Mouse (Mus musculus) fat pad, adult 2 months (tissue): ENCODE data around the gene Rdx.
A peak's percentile ranks its signal among the peaks of the same experiment; 100 is the strongest.

ENCODE experiments used
- DNase-seq: peaks from one replicate; pipeline ENCODE4 v3.0.0-alpha.2; 2011; ENCODE audit warnings: low read depth, low spot score; ENCODE audit errors: extremely low read depth

Rdx gene

GRCm38 (mm10) chr9:52047129-52047820 is at the start of gene Rdx:
Rdx (plus strand) TSS chr9:52047173.
- peak; percentile 34 for DNase-seq

- DNase-seq, result no peak
Measured at GRCm38 (mm10) chr9:52003501-52003900, 43.5 kb upstream of the Rdx start.

GRCm38 (mm10) chr9:52007341-52007740 is 39.6 kb upstream of the Rdx start:
- no peak for DNase-seq

GRCm38 (mm10) chr9:52008511-52008910 is 38.5 kb upstream of the Rdx start:
- DNase-seq, result no peak

GRCm38 (mm10) chr9:52012311-52012710 is 34.7 kb upstream of the Rdx start:
- no peak for DNase-seq

- no peak for DNase-seq
Measured at GRCm38 (mm10) chr9:52012781-52013436, 34.1 kb upstream of the Rdx start.

- DNase-seq, result no peak
Measured at GRCm38 (mm10) chr9:52013900-52014455, 33.0 kb upstream of the Rdx start.

- no peak for DNase-seq
Measured at GRCm38 (mm10) chr9:52017091-52017490, 29.9 kb upstream of the Rdx start.

- no peak for DNase-seq
Measured at GRCm38 (mm10) chr9:52017824-52018223, 29.1 kb upstream of the Rdx start.

GRCm38 (mm10) chr9:52018505-52018904 is 28.5 kb upstream of the Rdx start:
- no peak for DNase-seq

- DNase-seq, result no peak
Measured at GRCm38 (mm10) chr9:52027257-52028020, 19.5 kb upstream of the Rdx start.

GRCm38 (mm10) chr9:52028521-52029405 is 18.2 kb upstream of the Rdx start:
- DNase-seq, result no peak

GRCm38 (mm10) chr9:52031501-52031900 is 15.5 kb upstream of the Rdx start:
- no peak for DNase-seq

GRCm38 (mm10) chr9:52037493-52037892 is 9.5 kb upstream of the Rdx start:
- no peak for DNase-seq

- no peak for DNase-seq
Measured at GRCm38 (mm10) chr9:52041657-52042056, 5.3 kb upstream of the Rdx start.

- no peak for DNase-seq
Measured at GRCm38 (mm10) chr9:52046686-52047085, 287 bp upstream of the Rdx start.

- no peak for DNase-seq
Measured at GRCm38 (mm10) chr9:52047821-52048649, 1.1 kb downstream of the Rdx start.

GRCm38 (mm10) chr9:52048650-52049081 is 1.7 kb downstream of the Rdx start:
- DNase-seq, result no peak

GRCm38 (mm10) chr9:52049605-52050004 is 2.6 kb downstream of the Rdx start:
- DNase-seq, result no peak

- no peak for DNase-seq
Measured at GRCm38 (mm10) chr9:52050361-52050760, 3.4 kb downstream of the Rdx start.
